Mouse (Mus musculus) CH12.LX (cell line): ENCODE measurements around the gene Nt5m.

Experiments used
- CHD1 ChIP-seq: IDR thresholded peaks from 2 replicates; pipeline ENCODE4 v1.6.1; 2012; ENCODE audit warnings: low read depth, low read length, improper control_type of control experiment, inconsistent platforms
- CTCF ChIP-seq, 2 experiments: IDR thresholded peaks in 1 of 2; conservative IDR thresholded peaks in 1 of 2; 2 replicates each; pipeline ENCODE4 v1.5.1; 2011 to 2012; ENCODE audit warnings: low read depth in 2 of 2, low read length in 2 of 2, improper control_type of control experiment in 1 of 2, inconsistent platforms in 1 of 2, mild to moderate bottlenecking in 1 of 2, moderate library complexity in 1 of 2
- EP300 ChIP-seq: IDR thresholded peaks from 2 replicates; pipeline ENCODE4 v1.6.1; 2011; ENCODE audit warnings: low read length, improper control_type of control experiment
- JUND ChIP-seq: conservative IDR thresholded peaks from 2 replicates; pipeline ENCODE4 v1.6.1; 2011; ENCODE audit warnings: low read depth, low read length, improper control_type of control experiment
- MEF2A ChIP-seq: IDR thresholded peaks from 2 replicates; pipeline ENCODE4 v1.6.1; 2014; ENCODE audit warnings: low read depth, mild to moderate bottlenecking, inconsistent platforms, low read length, improper control_type of control experiment, borderline replicate concordance
- MXI1 ChIP-seq: IDR thresholded peaks from 2 replicates; pipeline ENCODE4 v1.6.1; 2011; ENCODE audit warnings: mild to moderate bottlenecking, low read depth, low read length, improper control_type of control experiment
- POLR2A ChIP-seq: IDR thresholded peaks from 2 replicates; pipeline ENCODE4 v1.6.1; 2011; ENCODE audit warnings: low read depth, mild to moderate bottlenecking, improper control_type of control experiment, low read length
- RCOR1 ChIP-seq: conservative IDR thresholded peaks from 2 replicates; pipeline ENCODE4 v1.6.1; 2012; ENCODE audit warnings: low read depth, mild to moderate bottlenecking, inconsistent platforms, low read length, improper control_type of control experiment
- SMC3 ChIP-seq: IDR thresholded peaks from 2 replicates; pipeline ENCODE4 v1.6.1; 2011; ENCODE audit warnings: low read depth, low read length, improper control_type of control experiment
- ZC3H11A ChIP-seq: IDR thresholded peaks from 2 replicates; pipeline ENCODE4 v1.6.1; 2012; ENCODE audit warnings: low read depth, mild to moderate bottlenecking, inconsistent platforms, low read length, improper control_type of control experiment
- ZKSCAN1 ChIP-seq: IDR thresholded peaks from 2 replicates; pipeline ENCODE4 v1.6.1; 2012; ENCODE audit warnings: low read depth, inconsistent platforms, low read length, improper control_type of control experiment, borderline replicate concordance
- ZNF384 ChIP-seq: IDR thresholded peaks from 2 replicates; pipeline ENCODE4 v1.6.1; 2012; ENCODE audit warnings: low read depth, low read length, improper control_type of control experiment, inconsistent platforms

DNA sequence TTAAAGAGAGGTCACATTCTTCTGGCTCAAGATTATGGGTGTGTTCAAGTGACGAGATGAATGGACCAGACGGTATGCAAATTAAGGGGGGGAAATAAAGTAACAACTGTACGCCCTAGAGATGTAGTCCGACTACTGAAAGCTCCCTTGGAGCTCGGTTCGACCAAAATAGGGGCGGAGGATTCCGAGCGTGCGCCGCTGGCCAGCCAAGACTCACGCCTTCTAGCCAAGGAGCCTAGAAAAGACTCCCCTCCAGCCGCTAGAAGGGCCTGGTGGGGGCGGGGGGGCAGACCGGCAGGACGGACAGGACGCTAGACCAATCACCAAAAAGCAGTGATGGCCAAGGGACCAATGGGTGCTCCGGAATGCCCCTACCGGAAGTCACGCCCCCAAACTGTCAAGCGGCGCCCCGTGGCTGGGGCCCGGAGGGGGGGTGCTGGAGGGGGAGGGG is at the start of gene Nt5m:
- TF ChIP-seq MXI1 (peak; percentile 92), CTCF (conservative IDR thresholded peaks at IDR 0.05 in 1 of 2, IDR thresholded peaks at IDR 0.05 in 1 of 2; ENCODE audit: low read depth in 2 of 2, low read length in 2 of 2) (no peak), ZKSCAN1 (no peak), SMC3 (no peak), ZC3H11A (no peak), EP300 (no peak), POLR2A (no peak), RCOR1 (no peak), JUND (no peak), MEF2A (peak; percentile 58; the same call in 1 of the 2 replicates), CHD1 (peak; percentile 81; the same call in 1 of the 2 replicates), ZNF384 (no peak)
